Mouse (Mus musculus): ENCODE results near the gene Gm4881.

GRCm38 (mm10) chr7:24890281-24891216, 53.7 kb downstream of the Gm4881 start:
- peak; percentile 100 for TF ChIP-seq CTCF (IDR thresholded peaks at IDR 0.05)
- peak; percentile 100 for TF ChIP-seq EP300 (IDR thresholded peaks at IDR 0.05)
